Mouse (Mus musculus) CH12F3 (cell line): Measurements from ENCODE around the gene Kdm5c.
"Not testable (repeated sequence)": the region's sequence is repeated elsewhere in the genome, so short reads cannot be mapped to it uniquely, and the experiment has no call there.

ENCODE experiments used
- in situ Hi-C: fragments of 300-500 bp; cut with MboI; formaldehyde crosslinking; loops from 2 replicates; pipeline ENCODE4 v1.14.3; 2020; ENCODE audit warnings: low sequenced_read_pairs

Kdm5c gene

DNA sequence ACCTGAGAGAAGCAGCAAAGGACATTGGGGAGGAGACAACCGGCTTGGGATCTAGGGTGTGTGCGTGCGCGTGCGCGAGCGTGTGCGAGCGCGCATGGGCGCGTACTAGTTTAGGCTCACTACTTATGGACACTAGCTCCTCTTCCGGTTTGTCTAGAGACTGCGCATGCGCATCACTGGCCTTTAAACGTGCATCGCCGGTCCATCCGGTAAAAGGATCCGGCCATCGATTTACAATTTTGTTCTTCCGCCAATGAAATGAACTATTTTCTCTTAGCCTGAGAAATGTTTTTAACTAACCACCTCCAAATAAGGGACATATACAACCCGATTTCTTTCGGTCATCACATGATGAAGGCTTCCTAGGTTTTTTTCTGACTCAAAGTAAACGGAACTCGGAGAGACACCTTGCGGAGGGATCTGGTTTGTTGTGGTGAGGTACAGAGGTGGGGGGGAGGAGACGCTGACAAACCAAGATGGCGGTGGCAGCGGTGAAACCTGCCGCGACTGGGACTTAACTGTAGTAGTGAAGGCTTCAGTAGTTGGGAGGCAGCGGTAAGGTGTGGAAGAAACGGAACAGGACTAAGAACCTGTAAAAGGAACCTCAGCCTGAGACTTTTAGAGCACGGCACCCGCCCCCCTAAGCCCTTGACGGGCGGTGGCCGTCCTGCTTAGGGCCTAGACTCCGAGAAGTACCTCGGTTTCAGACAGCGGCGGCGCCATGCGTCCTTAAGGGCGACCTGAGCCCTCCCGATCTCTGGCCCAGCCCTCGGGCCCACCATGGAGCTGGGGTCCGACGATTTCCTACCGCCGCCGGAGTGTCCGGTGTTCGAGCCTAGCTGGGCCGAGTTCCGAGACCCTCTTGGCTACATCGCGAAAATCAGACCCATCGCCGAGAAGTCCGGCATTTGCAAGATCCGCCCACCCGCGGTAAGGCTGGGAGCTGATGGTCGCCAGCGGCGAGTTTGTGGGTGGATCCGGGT lies at the start of gene Kdm5c:
Gene Kdm5c (plus strand): TSS at position 240 of the 983 bp plus-strand sequence.
- in situ Hi-C loops, result no loop called here

DNA sequence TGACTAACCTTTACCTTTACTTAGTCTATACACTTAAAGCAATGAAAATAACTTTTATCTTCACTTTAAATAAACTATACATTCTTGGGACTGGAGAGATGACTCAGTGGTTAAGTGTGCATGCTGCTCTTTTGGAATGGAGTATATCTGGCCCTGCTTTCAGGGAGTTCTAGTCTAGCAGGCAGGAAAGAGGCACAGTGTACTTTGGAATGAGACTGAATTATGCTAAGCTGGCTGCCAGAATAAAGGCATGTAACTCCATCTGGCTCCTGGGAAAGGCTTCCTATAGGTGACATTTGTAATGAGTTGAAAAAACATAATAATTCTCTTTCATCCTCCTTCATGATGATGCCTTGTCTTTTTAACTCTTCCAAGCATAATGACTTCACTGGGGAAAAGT lies 45.7 kb upstream of the Kdm5c start:
- in situ Hi-C loops, result no loop called here

DNA sequence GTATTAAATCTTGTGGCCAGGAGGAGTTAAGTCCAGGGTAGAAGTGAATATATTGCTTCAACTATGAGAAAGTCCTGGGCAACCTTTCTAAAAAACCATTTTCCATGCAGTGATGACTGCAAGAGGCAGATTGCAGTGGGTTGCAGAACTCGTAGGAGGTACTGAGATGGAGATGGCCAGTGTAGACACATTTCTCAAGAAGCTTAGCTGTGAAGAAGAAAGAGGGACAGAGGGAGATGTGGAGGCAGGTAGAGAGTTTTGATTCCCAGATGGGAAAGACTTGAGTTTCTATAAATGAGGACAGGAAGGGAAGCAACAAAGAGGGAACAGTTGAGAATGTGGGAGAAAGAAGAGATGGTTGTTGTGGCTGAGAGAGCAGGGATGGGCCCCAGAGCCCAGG lies 41.6 kb upstream of the Kdm5c start:
- in situ Hi-C loops, result no loop called here

DNA sequence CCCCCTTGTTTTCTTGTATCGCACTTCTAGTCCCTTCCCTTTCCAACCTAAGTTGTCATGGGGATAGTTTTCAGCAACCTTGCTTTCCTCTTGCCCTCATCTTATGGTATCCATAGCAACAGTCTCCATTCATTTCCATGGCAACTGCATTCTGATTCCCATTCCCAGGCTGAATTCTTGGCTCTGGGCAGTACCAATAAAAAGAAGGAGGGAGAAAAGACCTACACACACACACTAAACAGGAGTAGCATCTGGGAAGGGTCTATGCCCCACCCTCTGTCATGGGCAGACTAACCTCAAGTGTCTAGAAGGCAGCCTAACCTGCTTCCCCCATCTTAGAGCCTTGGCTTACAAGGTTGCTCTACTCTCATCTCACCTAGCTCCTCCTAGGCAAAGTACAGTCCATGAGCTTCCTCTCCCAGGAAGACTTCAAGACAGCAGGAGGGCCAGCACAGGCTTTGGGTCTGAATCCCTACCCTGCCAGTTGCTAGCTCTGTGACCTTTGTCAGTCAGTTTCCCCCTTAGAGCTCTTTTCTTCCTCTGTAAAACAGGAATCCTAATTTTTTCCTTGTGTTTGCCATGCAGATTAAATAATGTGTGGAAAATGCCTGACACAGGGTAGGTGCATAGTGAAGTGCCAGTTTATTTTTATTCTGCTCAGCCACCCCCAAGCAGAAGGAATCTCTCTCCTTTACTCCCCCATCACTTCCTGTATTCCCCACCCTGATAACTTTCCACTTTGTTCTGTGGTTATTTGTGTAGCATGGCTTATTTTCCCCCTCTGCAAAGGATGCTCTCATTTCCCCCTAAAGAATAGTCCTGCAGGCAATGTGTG lies 34.8 kb upstream of the Kdm5c start:
- in situ Hi-C loops, result no loop called here

DNA sequence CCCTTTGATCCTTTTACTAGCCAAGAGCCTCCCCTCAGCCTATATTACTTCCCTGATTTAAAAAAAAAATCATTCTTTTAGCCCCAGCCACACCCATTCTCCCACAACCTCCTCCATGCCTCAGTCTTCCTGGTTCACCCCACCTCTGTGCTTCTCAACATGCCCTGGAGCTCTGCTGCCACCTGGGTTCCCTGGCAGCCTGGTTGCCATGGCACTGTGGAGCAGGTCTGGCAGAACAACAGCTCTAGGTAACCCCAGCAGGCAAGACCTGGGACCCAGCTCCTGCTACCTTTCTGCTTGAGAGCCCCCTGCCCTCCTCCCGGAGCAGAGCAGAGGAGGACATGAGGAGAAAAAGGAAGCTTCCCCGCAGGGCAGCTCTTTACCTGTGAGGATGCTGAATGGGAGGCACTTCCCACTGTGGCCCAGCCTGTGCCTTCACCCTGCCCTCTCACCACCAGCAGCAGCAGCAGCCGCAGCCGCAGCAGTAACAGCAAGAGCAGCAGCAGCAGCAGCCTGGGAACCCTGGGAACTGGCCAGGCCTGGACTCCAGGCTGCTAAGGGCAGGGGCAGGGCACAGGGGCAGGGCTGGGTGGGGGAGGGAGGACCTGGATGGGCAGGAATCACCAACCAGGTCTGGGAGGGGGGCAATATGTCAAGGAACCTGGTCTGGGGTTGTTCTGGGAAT lies 30.9 kb upstream of the Kdm5c start:
- in situ Hi-C loops, result no loop called here

DNA sequence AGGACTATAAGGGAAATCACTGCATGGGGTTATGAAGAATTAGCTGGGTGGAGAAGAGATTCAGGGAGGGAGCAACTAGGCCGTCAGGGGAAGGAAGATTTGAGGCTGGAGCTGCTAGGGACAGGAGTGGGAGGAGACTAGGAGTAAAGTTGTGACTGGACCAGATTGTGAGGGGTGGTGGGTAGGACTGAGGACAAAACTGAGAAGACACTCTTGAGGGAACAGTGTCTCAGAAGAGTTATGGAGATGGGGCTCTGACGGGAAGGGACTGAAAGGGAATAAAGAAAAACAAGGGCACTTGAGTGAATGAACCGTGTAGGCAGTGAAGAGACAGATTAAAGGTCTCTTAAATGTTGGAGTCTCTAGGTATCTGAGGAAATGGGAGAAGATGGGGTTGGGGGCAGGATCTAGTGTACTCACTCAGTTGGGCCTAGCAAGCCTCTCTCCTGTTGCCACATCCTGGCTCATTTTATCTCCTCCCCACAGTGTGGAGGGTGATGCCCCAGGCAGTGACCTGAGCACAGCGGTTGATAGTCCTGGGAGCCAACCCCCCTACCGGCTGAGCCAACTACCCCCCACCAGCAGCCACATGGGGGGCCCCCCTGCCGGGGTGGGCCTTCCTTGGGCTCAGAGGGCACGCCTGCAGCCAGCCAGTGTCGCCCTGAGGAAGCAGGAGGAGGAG lies 30.3 kb upstream of the Kdm5c start:
- in situ Hi-C loops, result no loop called here

DNA sequence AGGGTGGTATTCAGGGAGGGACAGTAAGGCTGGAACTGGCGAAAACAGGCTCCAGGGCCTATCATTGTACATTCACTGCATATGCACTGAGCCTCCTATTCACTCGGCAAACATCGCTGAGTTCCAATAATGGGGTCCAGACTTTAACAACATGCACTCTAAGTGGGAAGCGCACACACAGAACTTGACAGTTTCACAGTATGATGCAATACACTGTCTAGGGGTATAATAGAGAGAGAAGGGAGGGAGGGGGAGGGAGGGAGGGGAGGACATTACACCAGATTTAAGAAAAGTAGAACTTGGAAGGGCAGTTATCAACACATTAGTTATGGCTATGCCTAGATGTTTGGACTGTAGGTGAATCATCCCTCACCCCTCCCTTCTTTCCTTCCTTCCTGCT lies 29.6 kb upstream of the Kdm5c start:
- in situ Hi-C loops, result no loop called here

DNA sequence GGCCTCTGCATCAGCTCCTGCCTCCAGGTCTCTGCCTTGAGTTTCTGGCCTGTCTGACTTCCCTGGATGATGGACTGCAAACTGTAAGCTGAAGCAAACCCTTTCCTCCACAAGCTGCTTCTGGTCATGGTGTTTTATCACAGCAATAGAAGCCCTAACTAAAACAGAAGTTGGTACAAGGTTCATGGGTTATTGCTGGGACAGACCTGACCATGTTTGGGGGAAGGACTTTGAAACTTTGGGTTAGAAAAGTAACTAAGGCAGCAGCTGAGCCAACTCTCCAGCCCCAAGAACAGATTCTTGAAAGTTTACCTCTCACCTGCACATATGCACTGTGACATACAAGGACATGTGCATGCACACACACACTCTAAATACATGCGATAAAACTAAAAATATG lies 27.3 kb upstream of the Kdm5c start:
- in situ Hi-C loops, result no loop called here

DNA sequence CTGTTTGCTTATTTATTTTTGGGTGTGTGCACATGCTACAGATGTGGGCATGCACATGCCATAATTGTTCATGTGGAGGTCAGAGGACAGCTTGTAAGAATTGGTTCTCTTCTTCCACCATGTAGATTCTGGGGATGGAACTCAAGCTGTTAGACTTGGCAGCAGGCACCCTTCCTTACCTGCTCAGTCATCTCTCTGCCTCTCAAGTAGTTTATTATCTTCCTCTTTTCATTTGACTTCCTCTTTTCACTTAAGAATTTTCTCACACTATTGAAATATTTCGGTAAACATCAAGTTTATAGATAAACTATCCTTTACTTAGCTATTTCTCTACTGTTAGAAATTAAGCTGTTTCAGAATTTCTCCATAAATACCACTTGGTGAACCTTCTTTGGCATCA lies 18.1 kb upstream of the Kdm5c start:
- in situ Hi-C loops, result no loop called here

DNA sequence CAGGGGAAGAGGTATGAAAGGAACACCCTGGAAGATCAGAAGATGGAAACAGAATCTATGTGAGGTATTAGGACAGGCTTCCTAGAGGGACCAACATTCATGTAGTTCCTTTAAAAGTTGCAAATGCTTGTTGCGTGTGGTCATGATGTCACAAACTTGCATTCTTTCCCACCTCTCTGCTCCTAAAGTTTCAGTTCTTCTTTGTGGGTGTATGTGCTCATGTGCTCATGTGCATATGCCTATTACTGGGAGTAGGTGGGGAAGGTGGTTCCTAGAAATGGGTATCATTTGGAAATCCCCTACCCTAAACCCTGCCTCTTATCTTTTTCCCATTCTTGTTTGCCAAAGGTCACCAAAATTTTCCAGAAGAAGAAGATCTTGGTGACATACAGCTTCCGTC lies 14.3 kb upstream of the Kdm5c start:
- in situ Hi-C loops, result no loop called here

DNA sequence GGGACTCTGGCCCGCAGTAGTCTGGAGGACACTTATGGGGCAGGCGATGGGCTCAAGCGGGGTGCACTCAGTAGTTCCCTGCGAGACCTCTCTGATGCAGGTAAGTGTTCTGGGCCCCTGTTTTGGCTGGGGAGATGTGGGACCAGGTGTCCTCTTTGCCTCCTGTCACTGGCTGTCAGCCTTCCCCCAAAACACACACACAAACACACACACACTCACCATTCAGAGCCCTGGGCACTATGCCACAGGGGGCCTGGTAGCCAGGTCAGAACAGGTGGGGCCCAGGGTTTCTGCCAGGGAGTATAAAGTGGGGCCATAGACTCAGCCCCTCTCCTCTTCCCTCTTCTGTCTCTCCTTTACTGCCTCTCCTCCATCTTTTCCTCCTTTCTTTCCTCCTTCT lies 11.1 kb upstream of the Kdm5c start:
- in situ Hi-C loops, result no loop called here

DNA sequence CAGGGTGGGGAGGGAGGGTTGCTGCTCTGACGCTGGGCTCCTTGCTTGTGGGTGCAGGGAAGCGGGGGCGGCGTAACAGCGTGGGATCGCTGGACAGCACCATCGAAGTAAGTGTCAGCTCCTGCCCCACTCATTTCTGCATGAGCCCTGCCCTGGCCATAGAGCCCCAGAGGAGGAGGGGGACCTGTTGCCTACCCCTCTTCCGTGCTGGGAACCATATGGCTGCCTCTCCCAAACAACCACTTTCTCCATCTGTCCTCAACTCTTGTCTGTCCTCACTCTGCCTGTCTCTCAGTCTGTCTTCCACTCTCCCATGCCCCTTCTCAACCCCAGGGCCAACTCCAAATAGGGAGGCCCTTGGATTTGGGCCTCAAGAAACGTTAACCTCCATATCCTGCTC lies 10.6 kb upstream of the Kdm5c start:
- in situ Hi-C loops, result no loop called here

DNA sequence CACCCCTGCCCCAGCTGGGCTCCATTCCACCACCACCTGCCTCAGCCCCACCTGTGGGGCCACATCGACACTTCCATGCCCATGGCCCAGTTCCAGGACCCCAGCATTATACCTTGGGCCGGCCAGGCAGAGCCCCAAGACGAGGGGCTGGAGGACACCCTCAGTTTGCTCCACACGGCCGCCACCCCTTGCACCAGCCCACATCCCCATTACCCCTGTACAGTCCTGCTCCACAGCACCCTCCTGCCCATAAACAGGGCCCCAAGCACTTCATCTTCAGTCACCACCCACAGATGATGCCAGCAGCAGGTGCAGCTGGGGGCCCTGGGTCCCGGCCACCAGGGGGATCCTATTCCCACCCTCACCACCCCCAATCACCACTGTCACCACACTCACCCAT lies 9.5 kb upstream of the Kdm5c start:
- in situ Hi-C loops, result no loop called here

DNA sequence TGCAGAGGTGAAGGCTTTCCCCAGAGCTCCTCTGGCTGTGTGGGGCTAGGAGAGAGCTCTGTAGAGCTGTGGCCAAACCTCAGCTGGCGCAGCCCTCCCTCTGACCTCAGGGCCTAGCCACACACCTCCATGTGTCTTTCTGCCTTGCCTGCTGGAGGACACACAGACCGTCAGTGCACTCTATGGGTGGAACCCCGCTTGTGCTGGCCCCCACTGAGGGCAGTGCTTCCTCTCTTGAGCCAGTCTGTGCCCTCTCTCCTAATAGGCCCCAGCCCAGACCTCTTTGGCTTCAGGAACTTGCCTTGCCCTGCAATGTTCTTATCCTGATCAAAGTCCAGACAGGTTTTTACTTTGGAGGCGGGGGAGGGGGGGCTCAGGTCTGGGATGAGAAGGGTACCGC lies 8.5 kb upstream of the Kdm5c start:
- in situ Hi-C loops, result no loop called here

DNA sequence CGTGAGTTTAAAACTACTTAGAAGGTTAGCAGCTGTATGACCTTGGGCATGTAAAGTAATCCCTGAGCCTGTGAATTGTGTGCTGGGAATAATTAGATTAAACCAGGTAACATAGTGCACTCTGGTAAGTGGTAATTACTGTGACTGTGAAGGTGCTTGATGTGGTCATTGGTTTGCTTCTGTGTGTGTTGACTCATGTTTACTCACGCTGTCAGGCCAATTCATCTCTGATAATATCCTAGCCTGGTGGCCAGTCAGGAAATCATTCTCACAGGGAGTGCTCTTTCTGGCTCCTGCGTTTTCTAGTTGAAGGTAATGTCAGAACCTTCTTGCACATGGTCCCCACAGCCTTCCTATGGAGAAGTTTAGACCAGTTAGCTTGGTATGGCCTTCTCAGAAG lies 1.3 kb downstream of the Kdm5c start:
- in situ Hi-C loops, result no loop called here

DNA sequence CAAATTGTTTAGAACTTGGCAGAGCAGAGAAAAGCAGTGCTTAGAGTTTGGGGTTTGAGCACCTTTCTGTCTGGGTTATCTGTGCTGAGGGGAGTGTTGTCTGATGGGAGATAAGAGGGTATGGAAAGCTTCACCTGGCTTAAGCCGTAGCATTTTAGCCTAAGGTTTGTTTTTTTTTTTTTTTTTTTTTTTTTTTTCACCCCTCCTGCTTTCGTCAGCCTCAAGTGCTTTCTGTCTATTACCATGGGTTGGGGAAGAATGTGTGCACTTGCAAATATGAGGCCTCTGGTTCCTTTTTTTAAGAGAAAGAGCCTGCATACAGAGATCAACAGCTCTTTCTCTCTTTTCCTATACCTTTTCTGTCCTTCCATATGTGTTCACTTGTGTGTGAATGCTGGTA lies 2.9 kb downstream of the Kdm5c start:
- in situ Hi-C loops, result no loop called here

DNA sequence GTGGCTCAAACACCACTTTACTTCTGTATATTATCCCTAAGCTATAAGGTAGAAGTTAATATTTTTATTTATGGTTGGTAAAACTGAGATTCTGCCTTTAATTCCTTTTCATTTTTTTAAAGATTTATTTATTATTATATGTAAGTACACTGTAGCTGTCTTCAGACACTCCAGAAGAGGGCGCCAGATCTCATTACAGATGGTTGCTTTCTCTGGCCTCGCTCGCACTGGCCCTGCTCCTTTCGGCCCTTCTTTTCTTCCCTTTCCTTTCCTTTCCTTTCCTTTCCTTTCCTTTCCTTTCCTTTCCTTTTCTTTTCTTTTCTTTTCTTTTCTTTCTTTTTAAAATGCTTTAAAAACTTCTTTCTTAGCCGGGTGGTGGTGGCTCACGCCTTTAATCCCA lies 10.3 kb downstream of the Kdm5c start:
- in situ Hi-C loops, result not testable (repeated sequence)

DNA sequence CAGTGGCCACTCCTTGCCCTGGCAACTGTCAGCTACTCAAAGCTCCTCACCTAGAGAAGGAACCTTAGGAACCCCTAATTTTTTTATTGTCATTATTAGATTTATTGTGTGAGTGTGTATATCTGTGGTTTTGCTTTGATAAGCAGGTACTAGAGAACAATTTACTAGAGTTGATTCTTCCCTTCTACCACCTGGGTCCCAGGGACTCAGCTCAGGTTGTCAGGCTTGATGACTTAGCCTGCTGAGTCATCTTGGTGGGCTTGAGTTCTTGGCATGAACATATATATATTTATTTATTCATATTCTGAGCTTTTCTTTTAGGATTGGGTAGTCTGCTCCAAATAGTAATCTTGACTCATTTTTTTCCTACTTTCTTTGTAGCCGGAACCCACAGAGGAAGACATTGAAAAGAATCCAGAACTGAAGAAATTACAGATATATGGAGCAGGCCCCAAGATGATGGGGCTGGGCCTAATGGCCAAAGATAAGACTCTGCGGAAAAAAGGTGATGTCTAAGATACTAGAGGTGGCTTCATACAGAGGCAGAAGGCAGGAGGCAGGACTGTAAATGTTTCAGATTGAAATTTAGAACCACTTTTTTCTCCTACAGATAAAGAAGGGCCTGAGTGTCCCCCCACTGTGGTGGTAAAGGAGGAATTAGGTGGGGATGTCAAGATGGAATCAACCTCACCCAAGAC lies 11.8 kb downstream of the Kdm5c start:
- in situ Hi-C loops, result no loop called here

DNA sequence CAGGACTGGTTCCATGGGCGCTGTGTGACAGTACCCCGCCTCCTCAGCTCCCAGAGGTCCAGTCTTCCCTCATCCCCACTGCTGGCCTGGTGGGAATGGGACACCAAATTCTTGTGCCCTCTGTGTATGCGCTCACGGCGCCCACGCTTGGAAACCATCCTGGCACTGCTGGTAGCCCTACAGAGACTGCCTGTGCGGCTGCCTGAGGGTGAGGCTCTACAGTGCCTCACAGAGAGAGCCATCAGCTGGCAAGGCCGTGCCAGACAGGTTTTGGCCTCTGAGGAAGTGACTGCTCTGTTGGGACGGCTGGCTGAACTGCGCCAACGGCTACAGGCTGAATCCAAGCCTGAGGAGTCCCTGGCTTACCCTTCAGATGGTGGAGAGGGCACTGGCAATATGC lies 38.4 kb downstream of the Kdm5c start:
- in situ Hi-C loops, result no loop called here

DNA sequence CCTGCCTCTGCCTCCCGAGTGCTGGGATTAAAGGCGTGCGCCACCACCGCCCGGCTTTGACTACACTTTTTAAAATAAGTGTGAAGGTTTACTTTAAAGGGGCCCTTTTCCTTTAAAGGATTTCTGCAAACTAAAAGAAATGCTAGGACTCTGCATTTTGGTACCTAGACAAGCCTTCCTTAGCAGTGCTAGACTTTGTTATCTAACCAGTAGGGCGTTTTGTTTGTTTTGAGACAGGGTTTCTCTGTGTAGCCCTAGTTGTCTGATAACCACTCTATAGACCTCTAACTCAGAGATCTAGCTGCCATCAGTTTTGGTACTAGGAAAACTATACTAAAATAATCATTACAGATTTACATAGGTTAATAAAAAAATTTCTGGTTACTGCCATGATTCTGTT lies 46.6 kb downstream of the Kdm5c start:
- in situ Hi-C loops, result no loop called here
